Mouse (Mus musculus): Measurements from ENCODE around the gene Ctc1. TPM values are rescaled to one million over a fixed set of nuclear protein-coding genes. Genes with fewer than 3 reads are reported as not detected.
A peak's percentile ranks its signal among the peaks of the same experiment; 100 is the strongest.

The Ctc1 gene
- total and polyA plus RNA-seq, 2 experiments from 2014 or later: 18.6 to 40.0 TPM

- Histone ChIP-seq H3K4me2 (ENCODE audit: low read depth, low read length) (no peak overlapping the region), H3K27me3 (ENCODE audit: control insufficient read depth, insufficient read depth, low read length) (no peaks in the 10 kb centered on the region), H3K9ac (replicated peaks; ENCODE audit: low read depth, low read length) (no peak overlapping the region), H3K36me3 (replicated peaks; ENCODE audit: control insufficient read depth, insufficient read depth, low read length) (no peaks in the 10 kb centered on the region), H3K4me3 (ENCODE audit: low read depth, low read length) (no peak overlapping the region), H3K9me3 (replicated peaks; ENCODE audit: control insufficient read depth, low read length) (no peaks in the 10 kb centered on the region), H3K4me1 (ENCODE audit: control insufficient read depth, insufficient read depth) (no peaks in the 10 kb centered on the region), H3K27ac (ENCODE audit: low read depth) (no peak overlapping the region)
- no peak for ATAC-seq (ENCODE audit: insufficient read depth, low read depth)
- TF ChIP-seq CTCF (IDR thresholded peaks at IDR 0.05; ENCODE audit: low read depth) (no peak), EP300 (IDR thresholded peaks at IDR 0.05; ENCODE audit: low read depth) (no peak)
- WGBS: 71% methylated on average over 3 of the region's 3 CpGs
- DNase-seq (ENCODE audit: low spot score): no peak
Measured at GRCm38 (mm10) chr11:68980919-68981318, 34.8 kb upstream of the Ctc1 start.

GRCm38 (mm10) chr11:68982639-68983369 lies 32.9 kb upstream of the Ctc1 start:
- no peaks in the 10 kb centered on the region for H3K27me3 ChIP-seq (ENCODE audit: control insufficient read depth, insufficient read depth, low read length)
- no peak overlapping the region for H3K9ac ChIP-seq (replicated peaks; ENCODE audit: low read depth, low read length)
- WGBS: 21% methylated on average over 4 of the region's 4 CpGs
- H3K27ac ChIP-seq (ENCODE audit: low read depth): no peak overlapping the region
- ATAC-seq (ENCODE audit: insufficient read depth, low read depth) (peak; percentile 63), DNase-seq (ENCODE audit: low spot score) (peak; percentile 68)
- H3K4me2 ChIP-seq (ENCODE audit: low read depth, low read length): no peak overlapping the region
- no peak overlapping the region for H3K4me3 ChIP-seq (ENCODE audit: low read depth, low read length)
- no peaks in the 10 kb centered on the region for H3K4me1 ChIP-seq (ENCODE audit: control insufficient read depth, insufficient read depth)
- H3K9me3 ChIP-seq (replicated peaks; ENCODE audit: control insufficient read depth, low read length): no peaks in the 10 kb centered on the region
- TF ChIP-seq EP300 (IDR thresholded peaks at IDR 0.05; ENCODE audit: low read depth): no peak
- peak; percentile 92 for TF ChIP-seq CTCF (IDR thresholded peaks at IDR 0.05; ENCODE audit: low read depth)
- peaks cover 13% of the 10 kb centered on the region for H3K36me3 ChIP-seq (replicated peaks; ENCODE audit: control insufficient read depth, insufficient read depth, low read length)

GRCm38 (mm10) chr11:68987365-68987882 lies 28.3 kb upstream of the Ctc1 start:
- no peak overlapping the region for H3K9ac ChIP-seq (replicated peaks; ENCODE audit: low read depth, low read length)
- no peaks in the 10 kb centered on the region for H3K4me1 ChIP-seq (ENCODE audit: control insufficient read depth, insufficient read depth)
- H3K36me3 ChIP-seq (replicated peaks; ENCODE audit: control insufficient read depth, insufficient read depth, low read length): peaks cover 57% of the 10 kb centered on the region
- 81% methylated on average over 11 of the region's 11 CpGs for WGBS
- DNase-seq (ENCODE audit: low spot score): no peak
- TF ChIP-seq EP300 (IDR thresholded peaks at IDR 0.05; ENCODE audit: low read depth) (no peak), CTCF (IDR thresholded peaks at IDR 0.05; ENCODE audit: low read depth) (no peak)
- no peak overlapping the region for H3K4me2 ChIP-seq (ENCODE audit: low read depth, low read length)
- H3K27ac ChIP-seq (ENCODE audit: low read depth): no peak overlapping the region
- H3K4me3 ChIP-seq (ENCODE audit: low read depth, low read length): no peak overlapping the region
- H3K27me3 ChIP-seq (ENCODE audit: control insufficient read depth, insufficient read depth, low read length): no peaks in the 10 kb centered on the region
- ATAC-seq (ENCODE audit: insufficient read depth, low read depth): no peak
- H3K9me3 ChIP-seq (replicated peaks; ENCODE audit: control insufficient read depth, low read length): no peaks in the 10 kb centered on the region

- no peaks in the 10 kb centered on the region for H3K4me1 ChIP-seq (ENCODE audit: control insufficient read depth, insufficient read depth)
- no peak overlapping the region for H3K9ac ChIP-seq (replicated peaks; ENCODE audit: low read depth, low read length)
- no peaks in the 10 kb centered on the region for H3K27me3 ChIP-seq (ENCODE audit: control insufficient read depth, insufficient read depth, low read length)
- no peaks in the 10 kb centered on the region for H3K9me3 ChIP-seq (replicated peaks; ENCODE audit: control insufficient read depth, low read length)
- H3K27ac ChIP-seq (ENCODE audit: low read depth): no peak overlapping the region
- 84% methylated on average over 17 of the region's 17 CpGs for WGBS
- TF ChIP-seq EP300 (IDR thresholded peaks at IDR 0.05; ENCODE audit: low read depth): no peak
- TF ChIP-seq CTCF (IDR thresholded peaks at IDR 0.05; ENCODE audit: low read depth): no peak
- H3K36me3 ChIP-seq (replicated peaks; ENCODE audit: control insufficient read depth, insufficient read depth, low read length): peaks cover 65% of the 10 kb centered on the region
- DNase-seq (ENCODE audit: low spot score) (no peak), ATAC-seq (ENCODE audit: insufficient read depth, low read depth) (no peak)
- no peak overlapping the region for H3K4me3 ChIP-seq (ENCODE audit: low read depth, low read length)
- no peak overlapping the region for H3K4me2 ChIP-seq (ENCODE audit: low read depth, low read length)
Measured at GRCm38 (mm10) chr11:68988341-68988740, 27.4 kb upstream of the Ctc1 start.

- Histone ChIP-seq H3K27ac (ENCODE audit: low read depth) (no peak overlapping the region), H3K4me2 (ENCODE audit: low read depth, low read length) (no peak overlapping the region), H3K27me3 (ENCODE audit: control insufficient read depth, insufficient read depth, low read length) (no peaks in the 10 kb centered on the region), H3K36me3 (replicated peaks; ENCODE audit: control insufficient read depth, insufficient read depth, low read length) (peaks cover 82% of the 10 kb centered on the region), H3K9ac (replicated peaks; ENCODE audit: low read depth, low read length) (no peak overlapping the region), H3K9me3 (replicated peaks; ENCODE audit: control insufficient read depth, low read length) (no peaks in the 10 kb centered on the region), H3K4me1 (ENCODE audit: control insufficient read depth, insufficient read depth) (no peaks in the 10 kb centered on the region), H3K4me3 (ENCODE audit: low read depth, low read length) (no peak overlapping the region)
- DNase-seq (ENCODE audit: low spot score) (no peak), ATAC-seq (ENCODE audit: insufficient read depth, low read depth) (no peak)
- no peak for TF ChIP-seq EP300 (IDR thresholded peaks at IDR 0.05; ENCODE audit: low read depth)
- no peak for TF ChIP-seq CTCF (IDR thresholded peaks at IDR 0.05; ENCODE audit: low read depth)
- WGBS: 87% methylated on average over 7 of the region's 7 CpGs
Measured at GRCm38 (mm10) chr11:68993122-68993521, 22.6 kb upstream of the Ctc1 start.

Data from heart, postnatal 0 days (tissue).